Mouse (Mus musculus) bone marrow macrophage, adult 2 months (primary cell): ENCODE measurements around the gene Six3. TPM values are rescaled to one million over a fixed set of nuclear protein-coding genes. Genes with fewer than 3 reads are reported as not detected.

Experiments used
- H3K27ac ChIP-seq: 2 replicates; pipeline ENCODE4 v1.5.1; 2012; ENCODE audit warnings: low read depth, low read length; ENCODE audit not compliant: insufficient read depth
- H3K4me1 ChIP-seq: 2 replicates; pipeline ENCODE4 v1.6.1; 2012; ENCODE audit warnings: low read length; ENCODE audit not compliant: control insufficient read depth, insufficient read depth
- H3K4me3 ChIP-seq: 2 replicates; pipeline ENCODE4 v1.5.1; 2012; ENCODE audit warnings: mild to moderate bottlenecking, low read length, moderate library complexity; ENCODE audit not compliant: insufficient read depth
- CTCF ChIP-seq: IDR thresholded peaks from 2 replicates; pipeline ENCODE4 v1.5.1; 2012; ENCODE audit warnings: low read depth, mild to moderate bottlenecking, low read length, moderate library complexity
- POLR2A ChIP-seq: IDR thresholded peaks from 2 replicates; pipeline ENCODE4 v1.6.1; 2012; ENCODE audit warnings: mild to moderate bottlenecking, low read depth, low read length, borderline replicate concordance
- polyA plus RNA-seq: library from polyadenylated mRNA; stranded (reverse); fragments of >200 nt; gene quantifications from 2 replicates; pipeline ENCODE4 v1.2.4, GENCODE M21; 2012; ENCODE audit not compliant: missing spikeins, insufficient read depth, insufficient read length

Gene Six3
- polyA plus RNA-seq, 1 experiment = not detected

DNA sequence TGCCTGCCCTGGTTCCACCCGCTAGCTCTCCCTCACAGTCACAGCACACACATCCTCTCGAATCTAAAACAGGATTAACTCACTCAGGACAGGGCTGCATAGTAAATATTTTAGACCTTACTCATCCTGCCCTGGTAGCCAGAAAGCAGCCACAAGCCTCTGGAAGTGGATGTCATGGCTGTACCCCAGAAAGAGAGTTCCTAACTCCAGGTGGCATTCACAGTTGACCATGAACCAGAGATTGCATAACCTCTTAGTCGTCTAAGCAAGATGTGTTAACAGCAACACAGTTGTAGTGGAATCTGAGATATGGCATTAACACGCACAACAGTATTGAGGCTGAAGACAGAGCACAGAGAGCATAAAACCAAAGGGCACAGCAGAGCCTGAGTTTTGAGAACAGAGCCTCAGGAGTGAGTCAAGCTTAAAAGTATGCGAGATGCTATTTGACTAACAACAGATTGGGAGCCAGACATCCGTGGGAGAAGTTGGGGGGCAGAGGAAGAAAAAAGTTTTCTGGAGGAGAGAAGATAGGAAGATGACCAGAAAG, 17.0 kb upstream of the Six3 start:
- H3K4me1 ChIP-seq = no peaks in the 10 kb centered on the region
- H3K27ac ChIP-seq = no peak overlapping the region
- TF ChIP-seq CTCF (no peak), POLR2A (no peak)
- H3K4me3 ChIP-seq = no peak overlapping the region

GRCm38 (mm10) chr17:85599520-85599919, 13.9 kb upstream of the Six3 start:
- Histone ChIP-seq H3K27ac (no peak overlapping the region), H3K4me3 (no peak overlapping the region), H3K4me1 (no peaks in the 10 kb centered on the region)
- no peak for TF ChIP-seq POLR2A
- no peak for TF ChIP-seq CTCF

DNA sequence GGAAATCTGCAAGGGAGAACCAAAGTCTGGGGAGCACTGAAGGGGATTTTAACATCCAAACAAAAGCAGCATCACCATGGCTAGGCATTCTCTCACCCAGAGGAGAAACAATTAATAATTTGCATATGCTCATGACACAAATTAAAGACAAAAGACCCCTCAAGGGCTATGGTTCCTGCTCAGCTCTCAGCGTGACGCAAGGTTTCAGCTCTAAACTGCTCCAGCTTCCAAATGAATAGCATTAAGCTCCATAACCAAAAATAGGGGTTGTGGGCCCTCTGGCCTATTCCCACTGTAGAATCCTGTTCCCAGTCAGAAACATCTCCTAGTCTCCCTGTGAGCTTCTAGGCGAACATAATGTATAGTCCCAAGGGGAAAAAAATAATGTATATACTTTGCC, 6.9 kb upstream of the Six3 start:
- no peak overlapping the region for H3K27ac ChIP-seq
- no peak for TF ChIP-seq CTCF
- no peak for TF ChIP-seq POLR2A
- no peaks in the 10 kb centered on the region for H3K4me1 ChIP-seq
- H3K4me3 ChIP-seq = no peak overlapping the region

DNA sequence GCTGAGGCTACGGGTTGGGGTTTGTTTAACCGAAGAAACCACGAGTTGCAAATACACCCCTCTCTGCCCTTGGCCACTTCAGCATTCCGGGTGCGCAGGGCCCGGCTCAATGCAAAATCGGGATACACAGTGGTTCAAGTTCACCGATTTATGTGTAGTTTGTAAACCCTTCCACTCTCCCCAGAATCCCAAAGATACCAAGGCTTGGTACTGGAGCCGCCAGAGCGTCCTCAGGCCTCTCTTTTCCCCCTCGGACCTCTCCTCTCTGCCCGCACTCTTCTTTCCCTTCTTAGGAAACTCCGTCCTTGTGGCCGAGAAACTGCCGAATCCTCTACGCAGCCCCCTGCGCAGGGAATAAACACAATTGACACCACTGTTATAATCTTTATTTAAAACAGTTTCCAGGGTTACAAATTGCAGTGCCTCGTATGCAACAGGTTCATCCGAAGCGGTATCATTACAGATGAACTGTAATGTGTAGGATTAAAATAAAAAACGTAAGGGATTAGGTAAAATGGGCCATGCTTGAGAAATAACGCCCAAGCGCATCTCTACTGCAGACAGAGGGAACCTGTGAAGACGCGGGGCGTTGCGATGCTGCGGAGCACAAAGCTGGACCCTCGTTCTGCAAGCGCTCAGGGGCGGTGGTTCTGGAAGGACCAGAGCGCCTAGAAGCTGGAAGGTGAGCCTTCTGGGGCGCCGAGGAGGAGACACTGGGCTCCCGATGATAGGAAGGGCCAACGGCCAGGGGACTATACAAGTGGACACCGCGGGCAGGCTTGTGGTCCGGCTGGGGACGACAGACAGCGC, 5.6 kb upstream of the Six3 start:
- no peaks in the 10 kb centered on the region for H3K4me1 ChIP-seq
- no peak overlapping the region for H3K4me3 ChIP-seq
- H3K27ac ChIP-seq = no peak overlapping the region
- TF ChIP-seq CTCF = no peak
- no peak for TF ChIP-seq POLR2A

DNA sequence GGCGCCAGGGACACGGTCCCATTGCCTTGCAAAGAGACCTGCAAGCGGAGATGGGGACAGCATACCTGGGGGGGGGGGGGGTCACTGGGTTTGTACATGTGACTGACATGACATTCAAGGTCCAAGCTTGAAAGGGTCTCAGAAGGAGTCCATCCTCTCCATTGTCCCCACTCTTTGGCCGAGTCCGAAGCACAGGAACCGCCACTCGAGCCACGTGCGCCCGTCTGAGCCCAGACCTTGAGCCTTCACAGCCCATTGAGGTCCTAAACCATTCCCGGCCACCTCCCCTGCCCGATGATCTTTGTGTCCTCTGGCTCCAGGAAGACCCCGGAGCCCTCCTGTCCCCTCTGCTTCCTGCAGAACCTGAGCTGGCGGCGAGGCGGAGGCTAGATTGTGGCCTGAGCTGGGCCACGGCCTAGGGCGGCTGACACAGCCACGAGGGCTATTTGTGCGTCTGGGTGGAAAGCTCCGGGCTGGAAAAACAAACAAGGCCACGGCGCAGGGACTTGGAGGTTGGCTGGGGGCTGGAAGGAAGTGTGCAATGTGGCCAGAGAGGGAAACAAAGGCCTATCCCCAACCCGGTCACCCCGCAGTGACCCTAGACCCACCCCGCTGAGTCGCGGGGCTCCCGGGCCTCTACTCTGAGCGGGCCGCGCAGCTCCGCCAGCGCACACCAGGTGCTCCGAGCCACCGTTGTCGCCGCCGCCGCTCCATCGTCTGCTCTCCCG, 4.9 kb upstream of the Six3 start:
- H3K4me1 ChIP-seq = no peaks in the 10 kb centered on the region
- H3K27ac ChIP-seq = no peak overlapping the region
- no peak overlapping the region for H3K4me3 ChIP-seq
- no peak for TF ChIP-seq POLR2A
- TF ChIP-seq CTCF = no peak

- no peak for TF ChIP-seq CTCF
- no peak for TF ChIP-seq POLR2A
- no peak overlapping the region for H3K27ac ChIP-seq
- no peaks in the 10 kb centered on the region for H3K4me1 ChIP-seq
- H3K4me3 ChIP-seq = no peak overlapping the region
These were observed 4.3 kb upstream of the Six3 start for GRCm38 (mm10) chr17:85609094-85609425.

DNA sequence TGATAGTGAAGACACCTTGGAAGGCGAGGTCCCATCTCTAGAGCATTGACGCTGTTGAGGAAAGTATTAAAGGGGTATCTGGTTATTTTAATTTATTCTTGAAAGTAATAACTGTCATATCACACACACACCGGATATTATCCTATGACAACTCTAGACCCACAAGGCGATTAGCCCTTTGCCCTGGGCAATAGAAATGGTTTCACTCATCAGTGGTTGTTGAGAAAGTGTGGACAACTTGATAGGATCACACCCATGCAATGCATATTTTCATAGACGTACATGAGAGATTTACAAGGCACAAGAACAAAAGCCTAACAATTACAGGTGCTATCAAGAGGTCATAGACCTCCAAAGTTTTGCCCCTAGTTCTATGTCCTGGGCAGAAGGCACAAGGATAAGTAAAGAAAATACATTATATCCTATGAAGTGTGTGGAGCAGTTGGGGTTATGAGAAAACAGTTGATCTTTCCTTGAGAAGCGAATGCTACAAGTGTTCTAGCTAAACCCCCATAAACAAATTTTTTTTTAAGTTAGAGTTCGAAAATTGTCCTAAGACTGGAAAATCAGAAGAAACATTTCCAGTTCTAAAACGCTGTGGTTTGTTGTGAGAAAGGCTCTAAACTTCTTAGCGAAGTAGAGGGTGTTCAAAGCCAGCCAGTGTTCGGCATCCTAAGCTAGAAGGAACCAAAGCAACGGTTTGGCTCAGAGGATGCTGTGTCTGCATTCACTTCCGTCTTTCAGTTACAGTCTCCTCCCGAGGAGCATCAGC, 3.6 kb upstream of the Six3 start:
- H3K27ac ChIP-seq = no peak overlapping the region
- TF ChIP-seq CTCF (no peak), POLR2A (no peak)
- H3K4me3 ChIP-seq = no peak overlapping the region
- no peaks in the 10 kb centered on the region for H3K4me1 ChIP-seq

- Histone ChIP-seq H3K27ac (no peak overlapping the region), H3K4me3 (no peak overlapping the region), H3K4me1 (no peaks in the 10 kb centered on the region)
- no peak for TF ChIP-seq POLR2A
- no peak for TF ChIP-seq CTCF
These were observed 2.9 kb upstream of the Six3 start for GRCm38 (mm10) chr17:85610393-85611115.

GRCm38 (mm10) chr17:85611521-85612515, 1.6 kb upstream of the Six3 start:
- Histone ChIP-seq H3K4me1 (no peaks in the 10 kb centered on the region), H3K4me3 (no peak overlapping the region), H3K27ac (no peak overlapping the region)
- TF ChIP-seq CTCF (no peak), POLR2A (no peak)
